Mouse (Mus musculus): ENCODE measurements at regions not wholly inside any gene's neighbourhood (a gene's known extent, or its start where the extent isn't known, plus 50 kb on each side); places are given as distances from the start of the nearest gene placed in this dataset.
"Not testable (repeated sequence)": the region's sequence is repeated elsewhere in the genome, so short reads cannot be mapped to it uniquely, and the experiment has no call there.

- no peaks in the 10 kb centered on the region for H3K27me3 ChIP-seq (ENCODE audit: insufficient read depth, low read length)
- no peak for ATAC-seq (ENCODE audit: extremely low read depth, insufficient number of reproducible peaks, low FRiP score, poor library complexity, severe bottlenecking)
- no peak for DNase-seq (ENCODE audit: low spot score)
- no peaks in the 10 kb centered on the region for H3K9me3 ChIP-seq (replicated peaks)
- no peaks in the 10 kb centered on the region for H3K36me3 ChIP-seq (replicated peaks)
- no peaks in the 10 kb centered on the region for H3K4me1 ChIP-seq (ENCODE audit: insufficient read depth, low read depth, low read length)
- no peak overlapping the region for H3K4me3 ChIP-seq (ENCODE audit: low read depth, low read length)
- TF ChIP-seq TAL1 (conservative IDR thresholded peaks at IDR 0.05; ENCODE audit: low read depth, low read length): no peak
- no peak for TF ChIP-seq GATA1 (IDR thresholded peaks at IDR 0.05; ENCODE audit: borderline replicate concordance, low read length)
- no peak for TF ChIP-seq GATA2 (IDR thresholded peaks at IDR 0.05; ENCODE audit: borderline replicate concordance, low read depth, low read length)
- TF ChIP-seq POLR2AphosphoS5 (IDR thresholded peaks at IDR 0.05; ENCODE audit: insufficient replicate concordance, low read depth, low read length): no peak
- no peak for TF ChIP-seq CTCF (IDR thresholded peaks at IDR 0.05; ENCODE audit: low read depth, low read length)
These were observed 271.3 kb upstream of the Dcbld2 start for GRCm38 (mm10) chr16:58136979-58137378.

DNA sequence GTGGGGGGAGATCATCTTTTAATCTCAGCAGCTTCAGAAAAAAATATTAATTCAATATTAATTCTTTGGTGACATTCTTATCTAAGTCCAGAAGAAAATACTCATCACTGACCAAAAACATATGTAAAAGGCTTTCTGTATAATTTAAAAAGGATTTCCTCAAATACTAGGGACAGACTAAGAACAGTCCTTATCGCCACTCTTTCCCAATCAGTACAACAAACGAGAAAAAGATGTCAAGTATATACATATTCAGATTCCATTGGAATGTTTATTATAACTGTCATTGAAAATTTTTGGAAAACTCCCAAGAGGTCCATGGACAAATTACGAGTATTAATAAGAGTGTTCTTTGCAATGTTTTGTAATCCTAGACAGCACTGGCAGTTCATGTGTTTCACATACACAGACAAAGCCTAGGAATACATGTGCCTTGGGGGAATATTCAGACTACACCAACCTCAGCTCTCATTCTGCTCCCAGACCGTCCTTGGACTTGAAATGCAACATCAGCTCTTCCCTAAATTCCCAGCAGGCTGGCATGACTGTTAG lies 270.4 kb upstream of the Dcbld2 start:
- DNase-seq (ENCODE audit: low spot score): no peak
- no peak for ATAC-seq (ENCODE audit: extremely low read depth, insufficient number of reproducible peaks, low FRiP score, poor library complexity, severe bottlenecking)
- no peak for TF ChIP-seq POLR2AphosphoS5 (IDR thresholded peaks at IDR 0.05; ENCODE audit: insufficient replicate concordance, low read depth, low read length)
- TF ChIP-seq CTCF (IDR thresholded peaks at IDR 0.05; ENCODE audit: low read depth, low read length): no peak
- TF ChIP-seq GATA1 (IDR thresholded peaks at IDR 0.05; ENCODE audit: borderline replicate concordance, low read length): no peak
- no peak for TF ChIP-seq GATA2 (IDR thresholded peaks at IDR 0.05; ENCODE audit: borderline replicate concordance, low read depth, low read length)
- TF ChIP-seq TAL1 (conservative IDR thresholded peaks at IDR 0.05; ENCODE audit: low read depth, low read length): no peak
- Histone ChIP-seq H3K27me3 (ENCODE audit: insufficient read depth, low read length) (no peaks in the 10 kb centered on the region), H3K4me3 (ENCODE audit: low read depth, low read length) (no peak overlapping the region), H3K4me1 (ENCODE audit: insufficient read depth, low read depth, low read length) (no peaks in the 10 kb centered on the region), H3K9me3 (replicated peaks) (no peaks in the 10 kb centered on the region), H3K36me3 (replicated peaks) (no peaks in the 10 kb centered on the region)

DNA sequence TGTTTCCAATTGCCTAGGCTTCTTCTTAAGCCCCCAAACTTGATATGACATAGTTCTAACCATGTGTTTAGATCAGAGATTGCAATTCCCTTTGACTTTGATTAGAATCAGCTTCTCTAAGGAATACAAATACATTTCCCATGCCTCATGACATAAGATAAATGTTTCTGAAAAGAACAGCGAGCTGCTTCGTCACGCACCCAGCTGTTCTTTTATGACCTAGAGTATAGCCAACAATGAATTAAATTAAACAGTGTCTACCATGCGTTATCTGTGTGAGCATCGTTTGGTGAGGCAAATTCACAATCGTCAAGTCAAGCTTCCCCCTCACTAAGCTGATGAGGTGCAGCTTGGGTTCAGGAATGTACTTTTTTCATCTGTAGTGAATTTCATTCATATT lies 261.8 kb upstream of the Dcbld2 start:
- ATAC-seq (ENCODE audit: extremely low read depth, insufficient number of reproducible peaks, low FRiP score, poor library complexity, severe bottlenecking) (no peak), DNase-seq (ENCODE audit: low spot score) (no peak)
- no peak for TF ChIP-seq TAL1 (conservative IDR thresholded peaks at IDR 0.05; ENCODE audit: low read depth, low read length)
- no peak for TF ChIP-seq GATA1 (IDR thresholded peaks at IDR 0.05; ENCODE audit: borderline replicate concordance, low read length)

GRCm38 (mm10) chr16:58155538-58155937 lies 252.7 kb upstream of the Dcbld2 start:
- Histone ChIP-seq H3K9me3 (replicated peaks) (no peaks in the 10 kb centered on the region), H3K4me1 (ENCODE audit: insufficient read depth, low read depth, low read length) (no peaks in the 10 kb centered on the region), H3K4me3 (ENCODE audit: low read depth, low read length) (no peak overlapping the region), H3K36me3 (replicated peaks) (no peaks in the 10 kb centered on the region), H3K27me3 (ENCODE audit: insufficient read depth, low read length) (no peaks in the 10 kb centered on the region)
- no peak for ATAC-seq (ENCODE audit: extremely low read depth, insufficient number of reproducible peaks, low FRiP score, poor library complexity, severe bottlenecking)
- DNase-seq (ENCODE audit: low spot score): no peak
- no peak for TF ChIP-seq CTCF (IDR thresholded peaks at IDR 0.05; ENCODE audit: low read depth, low read length)

More for the DNA sequence above, 261.8 kb upstream of the Dcbld2 start:
- H3K4me1 ChIP-seq (ENCODE audit: insufficient read depth, low read depth, low read length): no peaks in the 10 kb centered on the region
- H3K4me3 ChIP-seq (ENCODE audit: low read depth, low read length): no peak overlapping the region
- no peaks in the 10 kb centered on the region for H3K27me3 ChIP-seq (ENCODE audit: insufficient read depth, low read length)
- H3K36me3 ChIP-seq (replicated peaks): no peaks in the 10 kb centered on the region
- no peaks in the 10 kb centered on the region for H3K9me3 ChIP-seq (replicated peaks)

DNA sequence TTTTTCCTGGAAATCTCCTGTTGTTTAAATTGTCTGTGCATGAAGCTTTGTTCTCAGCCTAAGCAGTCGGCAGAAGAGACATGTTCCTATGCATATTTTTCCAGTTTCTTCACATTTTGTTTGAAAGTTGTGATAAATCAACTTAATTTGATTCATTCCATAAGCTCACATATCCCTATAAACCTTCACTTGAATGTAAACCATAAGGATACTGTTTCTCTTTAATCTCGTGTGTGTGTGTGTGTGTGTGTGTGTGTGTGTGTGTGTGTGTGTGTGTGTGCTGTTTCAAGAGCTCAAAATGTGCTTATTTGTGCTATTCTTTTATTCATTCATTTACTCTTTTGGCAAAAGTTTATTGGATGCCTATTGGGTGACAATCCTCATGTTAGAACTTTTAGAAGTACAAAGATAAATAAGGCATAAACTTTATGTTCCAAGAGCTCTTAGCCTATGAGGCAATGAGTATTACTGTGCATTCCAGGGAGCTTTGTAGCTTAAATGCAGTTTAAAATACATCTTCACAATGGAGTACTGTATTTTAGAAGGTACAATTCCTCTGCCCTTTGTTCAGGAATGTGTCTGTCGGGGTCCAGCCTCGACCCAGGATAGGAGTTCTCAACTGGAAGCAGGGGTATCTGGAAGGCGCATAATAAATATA lies 229.4 kb upstream of the Dcbld2 start:
- Histone ChIP-seq H3K36me3 (replicated peaks) (no peaks in the 10 kb centered on the region), H3K4me1 (ENCODE audit: insufficient read depth, low read depth, low read length) (no peaks in the 10 kb centered on the region), H3K4me3 (ENCODE audit: low read depth, low read length) (no peak overlapping the region), H3K27me3 (ENCODE audit: insufficient read depth, low read length) (no peaks in the 10 kb centered on the region), H3K9me3 (replicated peaks) (no peaks in the 10 kb centered on the region)
- DNase-seq (ENCODE audit: low spot score) (no peak), ATAC-seq (ENCODE audit: extremely low read depth, insufficient number of reproducible peaks, low FRiP score, poor library complexity, severe bottlenecking) (no peak)
- TF ChIP-seq GATA1 (IDR thresholded peaks at IDR 0.05; ENCODE audit: borderline replicate concordance, low read length) (no peak), CTCF (IDR thresholded peaks at IDR 0.05; ENCODE audit: low read depth, low read length) (no peak), TAL1 (conservative IDR thresholded peaks at IDR 0.05; ENCODE audit: low read depth, low read length) (no peak), POLR2AphosphoS5 (IDR thresholded peaks at IDR 0.05; ENCODE audit: insufficient replicate concordance, low read depth, low read length) (no peak), GATA2 (IDR thresholded peaks at IDR 0.05; ENCODE audit: borderline replicate concordance, low read depth, low read length) (no peak)

DNA sequence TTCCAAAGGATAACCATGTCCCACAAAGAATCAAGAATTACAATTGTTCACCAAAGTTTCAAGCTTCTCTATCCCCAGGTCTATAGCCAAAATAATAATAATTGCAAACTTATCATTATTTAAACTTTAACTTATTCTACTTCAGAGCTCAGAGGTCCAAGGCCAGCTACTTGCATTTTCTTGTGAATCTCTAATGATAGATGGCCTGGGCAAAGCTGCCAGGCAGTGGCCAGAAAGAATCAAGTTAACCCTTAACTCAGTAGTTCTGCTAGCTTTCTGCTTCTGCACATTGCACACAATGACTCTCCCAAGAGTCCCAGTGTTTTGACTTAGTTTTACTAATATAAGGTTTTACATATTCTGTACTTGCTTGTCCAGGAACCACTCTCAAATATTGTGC lies 228.3 kb upstream of the Dcbld2 start:
- not testable (repeated sequence) for ATAC-seq (ENCODE audit: extremely low read depth, insufficient number of reproducible peaks, low FRiP score, poor library complexity, severe bottlenecking); H3K27me3 ChIP-seq (ENCODE audit: insufficient read depth, low read length); H3K4me1 ChIP-seq (ENCODE audit: insufficient read depth, low read depth, low read length)

More for the DNA sequence above, 228.3 kb upstream of the Dcbld2 start:
- H3K36me3 ChIP-seq (replicated peaks); H3K4me3 ChIP-seq (ENCODE audit: low read depth, low read length); DNase-seq (ENCODE audit: low spot score); H3K9me3 ChIP-seq (replicated peaks): not testable (repeated sequence)

All from G1E (cell line).